Mouse (Mus musculus) C2C12 (cell line): ENCODE data around the gene Tmem150a.

ENCODE experiments used
- CTCF ChIP-seq: IDR thresholded peaks from one replicate; pipeline ENCODE4 v1.5.1; 2011; ENCODE audit not compliant: control insufficient read depth, insufficient read depth, insufficient read length
- FOSL1 ChIP-seq: IDR thresholded peaks from one replicate; pipeline ENCODE4 v1.8.0; 2011; ENCODE audit warnings: mild to moderate bottlenecking, low read length; ENCODE audit not compliant: poor library complexity, insufficient read depth, severe bottlenecking
- MAX ChIP-seq: IDR thresholded peaks from one replicate; pipeline ENCODE4 v1.6.1; 2011; ENCODE audit warnings: mild to moderate bottlenecking, control low read depth
- MYOD1 ChIP-seq: IDR thresholded peaks from one replicate; pipeline ENCODE4 v1.6.1; 2011; ENCODE audit warnings: low read depth; ENCODE audit not compliant: control insufficient read depth, insufficient read length
- USF1 ChIP-seq: IDR thresholded peaks from one replicate; pipeline ENCODE4 v1.6.1; 2011; ENCODE audit warnings: low read depth, mild to moderate bottlenecking, control low read depth, moderate library complexity

DNA sequence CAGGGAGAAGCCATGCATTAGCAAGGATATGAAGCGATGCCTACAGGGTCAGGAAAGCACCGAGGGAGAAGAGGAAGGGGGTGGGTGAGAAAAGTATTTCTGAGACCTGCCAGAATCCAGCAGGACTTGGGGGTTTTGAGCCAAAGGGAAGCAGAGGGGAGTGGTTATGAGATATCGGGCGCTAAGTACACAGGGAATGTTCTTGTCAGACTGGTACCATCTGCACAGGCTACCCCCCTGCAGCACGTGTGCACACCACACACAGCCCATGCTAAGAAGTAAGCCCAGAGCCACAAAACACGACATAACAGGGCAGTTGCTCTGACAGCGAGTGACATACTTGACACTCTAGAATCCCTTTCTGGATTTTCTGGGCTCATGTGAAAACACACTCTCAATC, 19.0 kb downstream of the Tmem150a start:
- no peak for TF ChIP-seq CTCF
- TF ChIP-seq USF1 = no peak
- no peak for TF ChIP-seq MAX
- TF ChIP-seq MYOD1 = no peak
- no peak for TF ChIP-seq FOSL1
